Mouse (Mus musculus) forebrain, embryonic 14.5 days (tissue): ENCODE measurements at regions not wholly inside any gene's neighbourhood (a gene's known extent, or its start where the extent isn't known, plus 50 kb on each side); places are given as distances from the start of the nearest gene placed in this dataset.
A peak's percentile ranks its signal among the peaks of the same experiment; 100 is the strongest.

Source experiments
- ATAC-seq: fragments of 200-750 bp; cut with Nextera tagmentation; 2 replicates; pipeline ENCODE4 v1.8.0; 2017; ENCODE audit warnings: mild to moderate bottlenecking, moderate library complexity
- DNase-seq: peaks from one replicate; pipeline ENCODE4 v3.0.0-alpha.2; 2015; ENCODE audit warnings: low spot score
- H3K27ac ChIP-seq: fragments of 300-500 bp; sonication (generic); 2 replicates; pipeline ENCODE4 v1.5.1; 2014; ENCODE audit warnings: low read depth, mild to moderate bottlenecking, control low read depth, low read length, moderate library complexity
- H3K27me3 ChIP-seq: fragments of 300-500 bp; sonication (generic); replicated peaks from 2 replicates; pipeline ENCODE4 v1.6.1; 2014; ENCODE audit warnings: low read length, control low read depth, mixed read lengths; ENCODE audit not compliant: control insufficient read depth, insufficient read depth
- H3K36me3 ChIP-seq: fragments of 300-500 bp; sonication (generic); 2 replicates; pipeline ENCODE4 v1.6.1; 2014; ENCODE audit warnings: low read length, control low read depth; ENCODE audit not compliant: control insufficient read depth, insufficient read depth
- H3K4me1 ChIP-seq: fragments of 300-500 bp; sonication (generic); 2 replicates; pipeline ENCODE4 v1.6.1; 2014; ENCODE audit warnings: antibody characterized with exemption, low read length, control low read depth; ENCODE audit not compliant: control insufficient read depth, insufficient read depth
- H3K4me2 ChIP-seq: fragments of 300-500 bp; sonication (generic); 2 replicates; pipeline ENCODE4 v1.6.1; 2014; ENCODE audit warnings: mild to moderate bottlenecking, control low read depth, low read length
- H3K4me3 ChIP-seq: fragments of 300-500 bp; sonication (generic); 2 replicates; pipeline ENCODE4 v1.5.1; 2014; ENCODE audit warnings: low read depth, low read length, control low read depth
- H3K9ac ChIP-seq: fragments of 300-500 bp; sonication (generic); 2 replicates; pipeline ENCODE4 v1.6.1; 2014; ENCODE audit warnings: mild to moderate bottlenecking, low read length, control low read depth, moderate library complexity
- H3K9me3 ChIP-seq: fragments of 300-500 bp; sonication (generic); replicated peaks from 2 replicates; pipeline ENCODE4 v1.6.1; 2016; ENCODE audit warnings: low read length, control low read depth, mixed read lengths; ENCODE audit not compliant: control insufficient read depth
- WGBS: fragments of 180-500 bp; shearing (Covaris S2); extraction: QIAGEN DNeasy Blood & Tissue Kit; methylation state at CpG from one replicate; pipeline ENCODE4 v1.1.7; 2014; 5-methylcytosine and 5-hydroxymethylcytosine counted together

DNA sequence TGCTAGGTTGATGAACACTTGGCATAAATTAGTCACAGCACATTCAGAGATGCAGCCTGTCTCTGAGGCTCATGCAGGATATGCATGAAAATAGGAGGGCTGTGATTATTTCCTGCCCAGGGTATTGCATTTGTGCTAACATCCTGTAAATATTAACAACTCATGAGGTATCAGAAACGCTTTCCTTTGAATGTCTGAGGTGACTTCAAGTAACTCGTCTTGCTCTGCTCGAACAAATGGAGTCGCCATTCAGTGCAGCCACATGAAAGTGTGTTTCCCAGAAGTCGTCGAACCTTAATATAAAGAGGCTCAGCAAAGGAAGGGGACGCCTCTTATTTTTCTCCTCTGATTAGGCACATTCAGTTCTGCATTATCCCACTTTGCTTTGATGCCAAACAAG, 301.1 kb upstream of the Adgrl2 start:
- Histone ChIP-seq H3K27ac (no peak overlapping the region), H3K27me3 (no peaks in the 10 kb centered on the region), H3K9me3 (no peaks in the 10 kb centered on the region), H3K4me1 (peaks cover 24% of the 10 kb centered on the region), H3K4me2 (no peak overlapping the region), H3K36me3 (no peaks in the 10 kb centered on the region), H3K9ac (no peak overlapping the region), H3K4me3 (no peak overlapping the region)
- DNase-seq: peak; percentile 24
- no peak for ATAC-seq
- WGBS: 12% methylated on average over 7 of the region's 7 CpGs

DNA sequence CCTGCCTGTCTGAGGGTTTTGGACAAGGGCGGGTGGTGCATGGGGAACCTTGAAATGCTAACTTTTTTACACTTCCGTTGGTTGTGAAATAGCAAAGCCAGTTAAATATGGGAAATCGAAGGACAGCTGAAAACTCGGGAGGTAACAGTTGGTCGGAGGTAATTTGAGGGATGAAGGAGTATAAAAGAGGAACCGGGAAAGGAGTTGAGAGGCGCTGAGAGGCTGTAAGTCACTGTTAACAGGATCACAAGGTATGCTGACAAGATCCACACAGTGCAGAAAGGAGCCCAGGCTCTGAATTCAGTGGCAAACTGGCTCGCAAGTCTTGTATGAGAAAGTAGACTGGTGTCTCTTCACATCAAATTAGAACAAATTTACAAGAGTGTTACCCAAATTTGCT, 299.9 kb upstream of the Adgrl2 start:
- Histone ChIP-seq H3K4me1 (peaks cover 14% of the 10 kb centered on the region), H3K4me3 (no peak overlapping the region), H3K27me3 (no peaks in the 10 kb centered on the region), H3K4me2 (no peak overlapping the region), H3K27ac (no peak overlapping the region), H3K9ac (no peak overlapping the region), H3K36me3 (no peaks in the 10 kb centered on the region), H3K9me3 (no peaks in the 10 kb centered on the region)
- DNase-seq (no peak), ATAC-seq (no peak)
- 66% methylated on average over 8 of the region's 8 CpGs for WGBS

DNA sequence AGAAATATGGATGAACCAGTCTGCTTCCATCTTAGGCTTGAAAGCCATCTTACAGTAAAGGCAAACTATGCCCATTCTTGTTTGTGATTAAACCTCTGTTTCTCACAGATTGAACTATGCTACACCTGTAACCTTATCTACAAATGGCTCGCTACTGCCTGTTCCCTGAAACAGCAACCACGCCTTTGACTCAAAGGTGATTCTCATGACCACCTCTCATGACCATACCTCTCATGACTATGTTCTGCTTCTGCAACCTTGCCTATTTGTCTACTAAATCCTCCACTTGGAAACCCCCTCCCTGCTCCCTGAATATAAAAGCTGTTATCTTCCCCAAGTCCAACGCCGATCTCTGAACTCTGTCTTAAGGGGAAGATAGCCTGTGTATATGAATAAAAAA, 296.7 kb upstream of the Adgrl2 start:
- ATAC-seq (no peak), DNase-seq (no peak)
- Histone ChIP-seq H3K4me1 (peaks cover 4% of the 10 kb centered on the region; the same call in 1 of the 2 replicates), H3K4me3 (no peak overlapping the region), H3K9ac (no peak overlapping the region), H3K27ac (no peak overlapping the region), H3K4me2 (no peak overlapping the region), H3K36me3 (no peaks in the 10 kb centered on the region), H3K9me3 (no peaks in the 10 kb centered on the region), H3K27me3 (no peaks in the 10 kb centered on the region)
- 94% methylated on average over 4 of the region's 4 CpGs for WGBS

DNA sequence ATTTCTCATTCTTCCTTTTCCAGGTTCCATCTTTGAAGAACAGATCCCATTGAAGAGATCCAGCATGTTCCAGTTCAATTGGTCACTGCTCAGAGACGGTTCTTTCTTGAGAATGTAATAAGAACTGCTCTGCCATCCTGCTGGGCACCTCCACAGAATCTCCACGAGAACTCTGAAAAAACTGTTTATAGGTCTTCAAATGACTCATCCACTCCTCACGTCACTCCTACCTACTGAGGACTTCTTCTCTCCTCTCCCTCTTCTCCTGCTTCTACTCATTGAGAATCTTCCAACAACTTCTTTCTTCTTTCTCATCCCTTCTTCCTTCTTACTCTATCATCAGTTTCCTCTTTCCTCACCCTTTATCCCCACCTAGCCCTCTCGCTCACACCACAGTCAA, 294.6 kb upstream of the Adgrl2 start:
- Histone ChIP-seq H3K9ac (no peak overlapping the region), H3K4me2 (no peak overlapping the region), H3K4me3 (no peak overlapping the region), H3K27ac (no peak overlapping the region), H3K36me3 (no peaks in the 10 kb centered on the region), H3K9me3 (no peaks in the 10 kb centered on the region), H3K27me3 (no peaks in the 10 kb centered on the region), H3K4me1 (no peaks in the 10 kb centered on the region)
- DNase-seq (no peak), ATAC-seq (no peak)
- WGBS: 89% methylated on average over 4 of the region's 4 CpGs

DNA sequence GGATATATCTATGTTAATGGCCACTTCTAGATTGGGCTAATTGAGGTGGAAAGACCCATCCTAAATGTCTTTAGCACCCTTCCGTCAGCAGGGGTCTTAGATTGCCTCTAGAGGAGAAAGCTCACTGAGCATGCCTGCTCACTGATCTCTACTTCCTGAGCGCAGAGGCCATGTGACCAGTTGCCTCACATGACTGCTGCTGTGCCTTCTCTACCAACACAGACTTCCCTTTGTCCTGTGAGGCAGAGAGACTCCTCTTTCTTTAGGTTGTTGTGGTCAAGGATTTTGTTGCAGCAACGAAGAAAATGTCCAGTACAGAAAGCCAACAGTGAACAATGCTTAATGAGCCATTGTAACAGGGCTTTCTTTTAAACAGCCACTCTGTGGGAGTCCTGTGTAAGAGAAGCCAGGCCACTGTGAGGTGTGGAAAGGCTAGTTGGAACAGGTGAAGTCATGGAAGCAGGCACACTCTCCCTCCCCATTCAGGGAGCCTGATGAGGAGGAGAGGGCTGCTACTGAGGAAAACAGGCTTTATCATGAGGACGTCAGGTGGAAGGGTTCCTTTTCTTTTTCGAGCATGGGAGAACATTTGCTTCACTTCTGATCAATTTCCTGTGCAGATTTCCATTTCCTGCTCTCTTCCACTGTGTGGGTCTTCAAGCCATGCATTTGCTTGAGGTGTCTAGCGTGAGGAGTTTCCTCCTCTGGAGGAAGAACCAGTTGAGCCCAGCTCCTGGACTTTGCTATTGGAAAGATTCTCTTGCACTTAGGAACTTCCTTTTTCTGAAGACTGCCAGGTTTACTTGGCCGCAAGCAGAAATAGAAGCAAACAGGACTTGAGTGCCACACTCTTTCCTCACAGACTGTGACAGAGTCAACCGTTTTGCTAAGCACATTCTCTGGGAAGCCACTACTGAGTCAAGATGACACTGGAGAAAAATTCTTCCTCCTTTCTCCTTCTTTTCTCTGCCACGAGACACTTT, 290.7 kb upstream of the Adgrl2 start:
- ATAC-seq (no peak), DNase-seq (no peak)
- Histone ChIP-seq H3K4me3 (no peak overlapping the region), H3K4me2 (no peak overlapping the region), H3K4me1 (no peaks in the 10 kb centered on the region), H3K9me3 (no peaks in the 10 kb centered on the region), H3K36me3 (no peaks in the 10 kb centered on the region), H3K9ac (no peak overlapping the region), H3K27me3 (no peaks in the 10 kb centered on the region), H3K27ac (no peak overlapping the region)
- 81% methylated on average over 9 of the region's 9 CpGs for WGBS

DNA sequence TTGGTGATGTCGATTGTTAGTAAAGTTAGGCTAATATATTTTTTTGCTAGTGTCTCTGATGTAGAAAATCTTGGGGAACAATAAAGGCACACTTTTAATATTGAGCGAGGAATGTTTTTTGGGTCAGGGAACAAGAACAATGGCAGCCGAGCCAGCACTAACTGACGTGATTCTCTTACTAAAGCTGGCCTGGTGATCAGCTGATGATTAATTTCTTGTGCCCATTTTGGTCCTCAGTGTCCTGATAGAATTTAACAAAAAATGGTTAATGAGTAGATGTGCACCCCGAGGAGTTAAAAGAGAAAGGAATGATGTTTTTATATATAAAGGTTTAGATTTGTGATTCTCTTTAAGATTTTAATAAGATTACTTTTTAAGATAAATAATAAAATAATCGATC, 289.0 kb upstream of the Adgrl2 start:
- Histone ChIP-seq H3K4me1 (no peaks in the 10 kb centered on the region), H3K9me3 (no peaks in the 10 kb centered on the region), H3K27ac (no peak overlapping the region), H3K4me3 (no peak overlapping the region), H3K36me3 (no peaks in the 10 kb centered on the region), H3K27me3 (no peaks in the 10 kb centered on the region), H3K9ac (no peak overlapping the region), H3K4me2 (no peak overlapping the region)
- ATAC-seq: no peak
- 26% methylated on average over 6 of the region's 6 CpGs for WGBS
- DNase-seq: no peak

DNA sequence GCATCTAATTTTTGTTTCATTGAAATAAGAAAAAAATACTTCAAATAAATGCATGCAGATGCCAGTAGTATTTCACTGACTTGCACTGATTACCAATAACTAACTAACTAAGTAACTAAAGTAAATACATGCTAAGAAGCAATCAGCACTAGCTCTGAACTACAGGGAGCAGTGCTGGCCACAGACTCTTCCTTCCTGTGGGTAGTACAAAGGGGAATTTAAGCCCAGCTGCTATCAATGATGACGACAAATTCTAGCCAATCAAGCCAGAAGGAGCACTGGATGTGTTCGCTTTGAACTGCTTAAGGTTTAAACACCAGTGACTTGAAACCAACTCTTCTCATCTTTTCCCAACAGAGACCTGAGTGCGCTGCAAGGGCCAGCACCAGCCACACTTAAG, 287.5 kb upstream of the Adgrl2 start:
- Histone ChIP-seq H3K9ac (no peak overlapping the region), H3K36me3 (no peaks in the 10 kb centered on the region), H3K9me3 (no peaks in the 10 kb centered on the region), H3K27me3 (no peaks in the 10 kb centered on the region), H3K27ac (no peak overlapping the region), H3K4me1 (no peaks in the 10 kb centered on the region), H3K4me2 (no peak overlapping the region), H3K4me3 (no peak overlapping the region)
- WGBS: 84% methylated on average over 3 of the region's 3 CpGs
- DNase-seq: no peak
- ATAC-seq: no peak

DNA sequence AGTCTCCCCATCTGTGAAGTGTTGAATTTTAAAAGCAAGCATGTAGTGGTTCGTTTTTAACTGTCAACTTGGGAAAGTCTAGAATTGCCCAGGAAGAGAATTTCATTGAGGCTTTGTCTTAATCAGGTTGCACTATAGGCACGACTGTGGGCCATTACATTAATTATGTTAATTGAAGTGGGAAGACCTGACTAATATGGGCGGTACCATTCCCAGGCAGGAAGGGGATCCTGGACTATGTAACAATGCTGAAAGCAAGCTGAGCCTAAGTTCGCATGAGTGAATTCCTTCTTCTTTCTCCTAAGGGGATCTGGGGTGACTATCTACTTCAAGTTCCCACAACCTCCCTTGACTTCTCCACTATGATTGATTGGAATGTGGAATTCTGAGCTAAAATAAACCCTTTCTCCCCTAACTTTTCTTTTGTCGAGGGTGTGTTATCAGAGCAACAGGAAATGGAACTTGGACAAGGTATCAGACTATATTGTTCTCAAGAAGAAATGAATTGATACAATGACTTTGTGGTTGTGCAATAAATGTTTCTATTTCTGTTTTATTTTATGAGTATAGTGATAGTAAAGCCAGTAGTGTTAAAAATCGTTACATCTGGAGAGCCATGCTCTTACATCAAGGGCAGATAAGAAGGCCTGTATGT, 285.2 kb upstream of the Adgrl2 start:
- Histone ChIP-seq H3K27me3 (no peaks in the 10 kb centered on the region), H3K4me1 (no peaks in the 10 kb centered on the region), H3K27ac (no peak overlapping the region), H3K4me2 (no peak overlapping the region), H3K9me3 (no peaks in the 10 kb centered on the region), H3K36me3 (no peaks in the 10 kb centered on the region), H3K9ac (no peak overlapping the region), H3K4me3 (no peak overlapping the region)
- ATAC-seq (no peak), DNase-seq (no peak)
- WGBS: 48% methylated on average over 6 of the region's 6 CpGs

DNA sequence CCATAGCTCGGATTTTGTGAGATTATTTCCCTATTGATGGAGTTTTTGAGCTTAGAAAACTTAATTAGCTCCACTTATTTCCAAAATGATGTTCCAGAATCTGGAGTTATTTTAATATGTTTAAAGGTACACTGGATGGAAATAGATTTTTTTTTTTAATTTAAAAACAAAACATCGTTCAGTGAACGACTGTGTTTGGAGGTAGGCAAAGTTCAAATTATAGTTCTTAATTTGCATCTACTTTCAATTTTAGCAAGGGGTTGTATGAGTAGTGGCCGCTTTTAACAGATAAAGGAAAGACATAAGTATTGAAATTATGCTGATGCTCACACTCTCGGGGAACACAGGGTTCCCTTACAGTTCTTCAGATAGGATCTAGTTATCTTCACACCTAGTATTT, 284.6 kb upstream of the Adgrl2 start:
- no peaks in the 10 kb centered on the region for H3K9me3 ChIP-seq
- no peak overlapping the region for H3K4me2 ChIP-seq
- no peak for DNase-seq
- H3K4me1 ChIP-seq: no peaks in the 10 kb centered on the region
- no peak overlapping the region for H3K4me3 ChIP-seq
- no peaks in the 10 kb centered on the region for H3K36me3 ChIP-seq
- no peaks in the 10 kb centered on the region for H3K27me3 ChIP-seq
- ATAC-seq: no peak
- no peak overlapping the region for H3K9ac ChIP-seq
- no peak overlapping the region for H3K27ac ChIP-seq
- WGBS: 81% methylated on average over 5 of the region's 5 CpGs
